ENCODE assay signal across 21 mouse cellular contexts in genomic region chr1:51142729-51143128, GRCm38 (mm10).
"Had no signal": no experiment of that assay in that cellular context is flagged by ENCODE, and none has a peak within 500 bp of the region (broad histone marks: within the 10 kb centered on the region; RNA-seq: fewer than 3 reads in every experiment).

No protein-coding gene starts in this region.

- H3K27me3 ChIP-seq: limb, embryonic 12.5 days; limb, embryonic 15.5 days; liver, embryonic 12.5 days; liver, embryonic 15.5 days; megakaryocyte, embryonic 14.5 days; midbrain, embryonic 15.5 days; neural tube, embryonic 12.5 days; neural tube, embryonic 15.5 days had no signal

- H3K27ac ChIP-seq: limb, embryonic 12.5 days; limb, embryonic 15.5 days; liver, embryonic 12.5 days; liver, embryonic 15.5 days; midbrain, embryonic 10.5 days; midbrain, embryonic 15.5 days; neural tube, embryonic 12.5 days; neural tube, embryonic 15.5 days; stomach, postnatal 0 days had no signal

- H3K4me2 ChIP-seq: limb, embryonic 12.5 days; limb, embryonic 15.5 days; liver, embryonic 12.5 days; liver, embryonic 15.5 days; midbrain, embryonic 15.5 days; neural tube, embryonic 12.5 days; neural tube, embryonic 15.5 days had no signal

- H3K9me3 ChIP-seq: limb, embryonic 12.5 days; limb, embryonic 15.5 days; liver, embryonic 12.5 days; liver, embryonic 15.5 days; megakaryocyte, embryonic 14.5 days; midbrain, embryonic 10.5 days; midbrain, embryonic 15.5 days; neural tube, embryonic 12.5 days; neural tube, embryonic 15.5 days had no signal

- ATAC-seq: liver, embryonic 12.5 days; midbrain, embryonic 15.5 days had no signal

- DNase-seq: kidney, adult 11 months; kidney, adult 9 months; kidney, postnatal 14 days; kidney, postnatal 4 days; left cerebral cortex, postnatal 4 days; lung, adult 2 months; lung, postnatal 36 days; right cerebral cortex, adult 18-20 months; right cerebral cortex, postnatal 14 days; right cerebral cortex, postnatal 4 days; thymus, postnatal 25 days had no signal

- H3K4me3 ChIP-seq: limb, embryonic 12.5 days; limb, embryonic 15.5 days; liver, embryonic 12.5 days; liver, embryonic 15.5 days; megakaryocyte, embryonic 14.5 days; midbrain, embryonic 10.5 days; midbrain, embryonic 15.5 days; neural tube, embryonic 12.5 days; neural tube, embryonic 15.5 days had no signal

- H3K36me3 ChIP-seq: limb, embryonic 12.5 days; limb, embryonic 15.5 days; liver, embryonic 12.5 days; liver, embryonic 15.5 days; midbrain, embryonic 10.5 days; midbrain, embryonic 15.5 days; neural tube, embryonic 12.5 days; neural tube, embryonic 15.5 days had no signal

- H3K4me1 ChIP-seq: limb, embryonic 15.5 days; liver, embryonic 12.5 days; liver, embryonic 15.5 days; midbrain, embryonic 15.5 days; neural tube, embryonic 12.5 days; neural tube, embryonic 15.5 days had no signal

- H3K9ac ChIP-seq: limb, embryonic 12.5 days; limb, embryonic 15.5 days; liver, embryonic 12.5 days; liver, embryonic 15.5 days; midbrain, embryonic 15.5 days; neural tube, embryonic 12.5 days; neural tube, embryonic 15.5 days had no signal
